Mouse (Mus musculus) liver, embryonic 14.5 days (tissue): ENCODE data around the gene Lyz2.

ENCODE experiments used
- CTCF ChIP-seq: IDR thresholded peaks from 2 replicates; pipeline ENCODE4 v1.5.1; 2016; ENCODE audit warnings: antibody characterized with exemption, low read depth, control low read depth
- EP300 ChIP-seq: IDR thresholded peaks from 2 replicates; pipeline ENCODE4 v1.6.1; 2016; ENCODE audit warnings: antibody characterized with exemption, low read depth

- TF ChIP-seq CTCF, result no peak; the same call in 1 of the 2 replicates
- no peak for TF ChIP-seq EP300
These were observed 10.1 kb downstream of the Lyz2 start for GRCm38 (mm10) chr10:117272023-117272422.
